Mouse (Mus musculus) embryonic facial prominence, embryonic 10.5 days (tissue): ENCODE measurements around the gene Soat1. TPM values are rescaled to one million over a fixed set of nuclear protein-coding genes. Genes with fewer than 3 reads are reported as not detected.
"Not testable (repeated sequence)": the region's sequence is repeated elsewhere in the genome, so short reads cannot be mapped to it uniquely, and the experiment has no call there.

Experiments used
- DNase-seq: peaks from one replicate; pipeline ENCODE4 v3.0.0-alpha.2; 2017; ENCODE audit warnings: low spot score
- H3K27ac ChIP-seq: fragments of 300-500 bp; sonication (generic); replicated peaks from 2 replicates; pipeline ENCODE4 v1.5.1; 2016; ENCODE audit warnings: mild to moderate bottlenecking
- H3K27me3 ChIP-seq: fragments of 300-500 bp; sonication (generic); replicated peaks from 2 replicates; pipeline ENCODE4 v1.6.1; 2016; ENCODE audit warnings: low read depth, mild to moderate bottlenecking; ENCODE audit not compliant: poor library complexity, severe bottlenecking
- H3K36me3 ChIP-seq: fragments of 300-500 bp; sonication (generic); replicated peaks from 2 replicates; pipeline ENCODE4 v1.6.1; 2016; ENCODE audit warnings: mild to moderate bottlenecking, moderate library complexity
- H3K4me1 ChIP-seq: fragments of 300-500 bp; sonication (generic); 2 replicates; pipeline ENCODE4 v1.6.1; 2016
- H3K4me3 ChIP-seq: fragments of 300-500 bp; sonication (generic); 2 replicates; pipeline ENCODE4 v1.5.1; 2016; ENCODE audit warnings: mild to moderate bottlenecking, moderate library complexity
- H3K9me3 ChIP-seq: fragments of 300-500 bp; sonication (generic); 2 replicates; pipeline ENCODE4 v1.6.1; 2016; ENCODE audit warnings: mild to moderate bottlenecking
- WGBS: fragments of 180-500 bp; shearing (Covaris S2); methylation state at CpG from one replicate; pipeline ENCODE4 v1.1.7; 2016; 5-methylcytosine and 5-hydroxymethylcytosine counted together
- polyA plus RNA-seq: library from polyadenylated mRNA; unstranded; fragments of >200 nt; fragmentation: Nextera tagmentation; extraction: Ambion mirVana; gene quantifications from 2 replicates; pipeline ENCODE4 v1.2.1, GENCODE M21; 2016

Gene Soat1
- 27.2 and 29.2 TPM in 2 replicates for polyA plus RNA-seq

DNA sequence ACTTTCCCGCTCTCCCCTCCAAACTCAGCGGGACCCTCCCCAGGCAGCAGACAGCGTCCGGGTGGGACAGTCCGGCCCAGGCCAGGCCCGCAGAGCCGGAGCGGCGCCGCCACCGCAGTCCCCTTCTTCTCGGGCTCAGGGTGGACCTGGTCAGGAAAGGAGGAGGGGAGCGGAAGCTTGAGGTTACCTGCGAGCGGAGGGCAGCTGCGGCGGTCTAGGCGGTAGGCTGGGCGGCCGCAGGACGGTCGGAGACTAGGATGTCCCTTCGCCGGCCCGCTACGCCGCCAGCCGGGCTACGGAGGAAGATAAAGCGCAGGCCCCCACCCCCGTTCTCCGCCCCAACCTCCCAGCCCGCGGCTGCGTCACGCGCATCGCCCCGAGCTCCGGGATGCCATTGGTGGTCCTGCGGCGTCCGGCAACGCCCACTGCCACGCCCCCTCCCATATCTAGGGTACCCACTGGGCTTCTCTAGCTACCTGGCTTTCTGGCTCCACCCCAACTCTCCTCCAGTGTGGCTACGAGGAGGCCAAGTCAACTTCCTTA lies at the start of gene Soat1:
Gene Soat1, minus strand, starts transcription at position 371 of the 543 bp plus-strand sequence.
- WGBS: under 1% methylated on average over 46 of the region's 46 CpGs
- Histone ChIP-seq H3K9me3 (0 out of 2 replicates have a peak, but pooled peaks cover 4% of the 10 kb centered on the region), H3K36me3 (peaks cover 10% of the 10 kb centered on the region), H3K27me3 (peaks cover 6% of the 10 kb centered on the region; the same call in 1 of the 2 replicates), H3K4me1 (peaks cover 17% of the 10 kb centered on the region), H3K27ac (peak within 1 kb of the TSS; percentile 93), H3K4me3 (peak within 1 kb of the TSS; percentile 89)
- peak; percentile 96 for DNase-seq

DNA sequence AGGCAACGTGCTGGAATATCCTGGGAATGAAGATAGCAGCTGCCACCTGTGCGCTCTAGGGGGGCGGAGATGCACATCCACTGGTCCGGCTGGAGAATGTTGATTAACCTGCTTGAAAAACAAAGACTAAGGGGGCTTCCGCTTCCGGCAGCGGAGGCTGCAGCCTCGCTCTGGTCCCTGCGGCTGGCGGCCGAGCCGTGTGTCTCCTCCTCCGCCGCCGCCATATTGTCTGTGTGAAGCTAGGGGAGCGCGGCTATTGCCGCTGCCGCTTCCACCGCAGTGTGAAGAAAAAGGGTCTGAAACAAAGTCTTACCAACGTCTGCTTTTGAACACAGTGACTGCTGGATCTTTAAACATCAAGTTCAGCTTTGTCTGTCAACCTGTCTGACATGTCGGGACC lies 49.7 kb upstream of the Soat1 start, which contains the start of gene Gm10031:
Gene Gm10031, plus strand, starts transcription at position 171 of the 400 bp plus-strand sequence.
- H3K4me1 ChIP-seq, H3K27ac ChIP-seq, H3K9me3 ChIP-seq, H3K27me3 ChIP-seq, H3K4me3 ChIP-seq, H3K36me3 ChIP-seq, DNase-seq: not testable (repeated sequence)
- WGBS: 95% methylated on average over 22 of the region's 22 CpGs

DNA sequence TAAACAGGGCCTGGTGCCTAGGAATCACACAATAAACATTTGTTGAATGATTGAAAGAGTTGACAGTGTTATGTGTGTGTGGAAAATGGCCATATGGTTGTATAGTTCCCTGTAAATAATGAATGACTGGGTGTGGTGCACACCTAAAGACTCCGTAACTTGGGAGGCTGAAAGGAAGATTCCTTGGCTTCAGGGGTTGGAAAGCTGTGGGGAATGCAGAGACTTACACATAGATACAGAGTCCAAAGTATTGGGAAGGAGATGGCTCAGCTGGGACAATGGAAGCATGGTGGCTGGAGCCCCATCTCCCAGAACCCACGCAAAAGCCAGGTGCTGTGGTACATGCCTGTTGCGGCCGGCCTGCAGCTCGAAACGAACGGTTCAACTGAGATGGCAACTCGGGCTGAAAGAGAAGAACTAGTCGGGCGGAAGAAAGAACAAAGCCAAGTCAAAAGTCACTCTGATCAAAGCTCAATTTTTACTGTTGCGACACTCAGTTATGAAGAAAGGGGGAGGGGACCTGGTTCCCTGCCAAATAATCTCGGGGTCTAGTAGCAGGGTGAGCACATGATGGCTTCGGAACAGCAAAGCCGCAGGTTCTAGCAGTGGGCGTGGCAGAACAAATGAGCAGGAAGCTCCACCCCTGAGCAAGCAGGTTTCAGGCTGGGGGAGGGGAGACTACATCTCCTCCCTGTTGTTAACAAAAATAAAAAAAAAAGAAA lies 47.8 kb upstream of the Soat1 start:
- Histone ChIP-seq H3K27me3 (no peaks in the 10 kb centered on the region), H3K9me3 (no peaks in the 10 kb centered on the region), H3K4me1 (0 out of 2 replicates have a peak, but pooled peaks cover 2% of the 10 kb centered on the region), H3K36me3 (no peaks in the 10 kb centered on the region), H3K27ac (no peak overlapping the region), H3K4me3 (no peak overlapping the region)
- 77% methylated on average over 15 of the region's 15 CpGs for WGBS
- DNase-seq: no peak

DNA sequence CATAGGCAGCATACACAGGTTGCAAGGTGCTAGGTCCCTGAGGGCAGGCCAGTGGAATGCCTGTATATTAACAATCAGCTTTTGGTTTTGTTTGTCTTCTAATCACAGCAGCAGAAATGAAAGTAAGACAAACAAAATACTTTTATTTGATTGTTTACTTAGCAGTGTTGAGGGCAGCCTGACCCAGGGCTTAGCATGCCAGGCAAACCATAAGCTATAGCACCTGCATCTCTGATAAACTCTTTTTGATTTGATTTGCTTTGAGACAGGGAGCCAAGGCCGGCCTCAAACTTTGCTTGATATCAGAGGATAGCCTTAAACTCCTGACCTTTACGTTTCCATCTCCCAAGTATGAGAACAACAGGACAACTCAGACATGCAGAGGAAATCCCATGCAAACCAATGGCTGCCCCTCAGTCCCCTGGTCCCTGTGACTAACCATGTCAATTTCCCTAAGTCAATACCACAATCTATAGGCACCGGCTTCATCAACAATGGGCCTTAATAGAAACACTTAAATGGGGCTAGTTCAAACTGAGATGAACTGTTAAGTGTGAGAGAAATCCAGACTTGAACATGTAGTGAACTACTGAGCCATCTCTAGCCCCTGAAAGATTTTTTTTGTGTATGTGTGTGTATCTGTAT lies 46.1 kb upstream of the Soat1 start:
- Histone ChIP-seq H3K4me1 (0 out of 2 replicates have a peak, but pooled peaks cover 2% of the 10 kb centered on the region), H3K27ac (no peak overlapping the region), H3K9me3 (no peaks in the 10 kb centered on the region), H3K4me3 (no peak overlapping the region), H3K27me3 (no peaks in the 10 kb centered on the region), H3K36me3 (no peaks in the 10 kb centered on the region)
- no peak for DNase-seq
- WGBS: 85% methylated on average over 3 of the region's 3 CpGs

DNA sequence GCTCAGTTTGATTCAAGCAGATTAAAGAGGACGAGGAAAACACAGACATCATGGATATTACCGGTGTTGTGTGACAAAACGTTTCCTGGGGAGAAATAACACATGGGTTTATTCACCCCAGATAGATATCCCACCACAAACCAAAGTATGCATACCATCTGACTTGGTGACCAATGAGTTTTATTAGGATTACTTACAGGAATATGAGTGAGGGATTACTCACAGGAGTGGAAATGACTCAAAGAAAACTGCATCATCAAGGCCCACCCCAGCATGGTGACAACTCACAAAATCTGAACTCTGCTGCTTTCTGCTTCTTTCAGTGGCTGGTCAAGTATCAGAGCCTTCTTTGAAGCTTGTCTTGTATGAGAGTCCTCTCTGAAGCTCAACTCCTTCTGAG lies 33.6 kb upstream of the Soat1 start:
- Histone ChIP-seq H3K9me3 (no peaks in the 10 kb centered on the region), H3K27me3 (no peaks in the 10 kb centered on the region), H3K4me1 (no peaks in the 10 kb centered on the region), H3K27ac (no peak overlapping the region), H3K4me3 (no peak overlapping the region), H3K36me3 (no peaks in the 10 kb centered on the region)
- 86% methylated on average over 3 of the region's 3 CpGs for WGBS
- no peak for DNase-seq

DNA sequence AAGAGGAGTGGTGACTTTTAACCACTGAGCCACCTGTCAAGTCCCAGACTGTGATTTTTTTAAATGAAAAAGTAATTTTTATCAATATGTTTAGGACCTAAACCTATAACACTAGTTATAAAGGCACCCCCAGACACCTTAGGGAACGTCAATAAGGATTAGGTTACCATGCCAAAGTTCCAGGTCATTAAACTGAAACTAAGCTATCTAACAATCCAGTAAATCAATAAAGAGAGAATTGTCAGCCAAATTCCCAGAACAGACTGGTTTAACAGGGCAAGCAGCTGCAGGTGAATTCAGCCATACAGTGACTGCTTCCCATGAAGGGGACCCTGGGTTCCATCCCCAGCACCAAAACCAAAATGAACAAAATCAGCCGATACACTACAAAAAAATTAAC lies 31.8 kb upstream of the Soat1 start:
- H3K36me3 ChIP-seq: no peaks in the 10 kb centered on the region
- H3K27me3 ChIP-seq: no peaks in the 10 kb centered on the region
- DNase-seq: no peak
- no peak overlapping the region for H3K27ac ChIP-seq
- no peaks in the 10 kb centered on the region for H3K4me1 ChIP-seq
- no peak overlapping the region for H3K4me3 ChIP-seq
- 86% methylated on average over 2 of the region's 2 CpGs for WGBS
- H3K9me3 ChIP-seq: no peaks in the 10 kb centered on the region

DNA sequence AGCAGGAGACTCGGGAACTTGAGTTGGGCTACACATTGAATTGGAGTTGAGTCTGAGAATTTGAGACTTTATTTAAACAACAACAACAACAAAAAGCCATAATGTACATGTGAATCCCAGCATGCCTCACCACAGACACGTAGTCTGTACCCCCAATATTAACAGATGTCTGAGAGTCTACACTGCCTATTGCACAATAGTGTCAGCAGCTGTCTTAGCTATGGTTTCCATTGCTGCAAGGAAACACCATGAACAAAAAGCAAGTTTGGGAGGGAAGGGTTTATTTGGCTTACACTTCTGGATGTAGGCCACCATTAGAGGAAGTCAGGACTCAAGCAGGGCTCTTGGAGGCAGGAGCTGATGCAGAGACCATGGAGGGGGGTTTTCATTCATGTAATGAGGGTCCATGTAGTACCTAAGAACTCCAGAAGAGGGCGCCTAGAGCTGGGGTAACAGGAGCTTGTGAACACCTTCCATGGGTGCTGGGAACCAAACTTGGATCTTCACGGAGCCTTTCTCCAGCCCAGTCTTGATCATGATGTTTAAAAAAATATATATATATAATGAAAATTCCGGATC lies 30.9 kb upstream of the Soat1 start:
- no peaks in the 10 kb centered on the region for H3K4me1 ChIP-seq
- 77% methylated on average over 5 of the region's 5 CpGs for WGBS

DNA sequence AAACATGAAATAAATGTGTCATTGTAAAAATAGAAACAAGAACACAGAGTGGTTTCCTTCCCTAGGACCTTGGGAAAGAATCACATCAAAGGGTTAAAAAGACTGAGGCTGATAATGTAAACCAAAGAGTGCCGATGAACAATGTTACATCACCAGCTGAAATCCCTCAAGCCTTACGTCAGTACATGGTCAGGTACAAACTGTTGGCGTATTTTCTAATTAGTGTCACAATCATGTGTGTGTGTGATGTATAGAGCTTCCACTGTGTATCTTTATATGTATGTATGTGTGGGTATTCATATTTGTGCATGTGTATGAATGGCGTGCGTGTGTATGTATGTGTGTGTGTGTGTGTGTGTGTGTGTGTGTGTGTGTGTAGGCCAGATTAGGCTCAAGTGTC lies 22.8 kb upstream of the Soat1 start:
- WGBS: 72% methylated on average over 5 of the region's 5 CpGs
- DNase-seq: no peak
- H3K27ac ChIP-seq: no peak overlapping the region
- no peaks in the 10 kb centered on the region for H3K36me3 ChIP-seq
- H3K4me1 ChIP-seq: peaks cover 8% of the 10 kb centered on the region
- H3K27me3 ChIP-seq: no peaks in the 10 kb centered on the region
- H3K9me3 ChIP-seq: no peaks in the 10 kb centered on the region
- no peak overlapping the region for H3K4me3 ChIP-seq

More for the DNA sequence above, 30.9 kb upstream of the Soat1 start:
- no peaks in the 10 kb centered on the region for H3K36me3 ChIP-seq
- H3K4me3 ChIP-seq: no peak overlapping the region
- no peak for DNase-seq
- H3K27me3 ChIP-seq: no peaks in the 10 kb centered on the region
- H3K9me3 ChIP-seq: no peaks in the 10 kb centered on the region
- no peak overlapping the region for H3K27ac ChIP-seq

DNA sequence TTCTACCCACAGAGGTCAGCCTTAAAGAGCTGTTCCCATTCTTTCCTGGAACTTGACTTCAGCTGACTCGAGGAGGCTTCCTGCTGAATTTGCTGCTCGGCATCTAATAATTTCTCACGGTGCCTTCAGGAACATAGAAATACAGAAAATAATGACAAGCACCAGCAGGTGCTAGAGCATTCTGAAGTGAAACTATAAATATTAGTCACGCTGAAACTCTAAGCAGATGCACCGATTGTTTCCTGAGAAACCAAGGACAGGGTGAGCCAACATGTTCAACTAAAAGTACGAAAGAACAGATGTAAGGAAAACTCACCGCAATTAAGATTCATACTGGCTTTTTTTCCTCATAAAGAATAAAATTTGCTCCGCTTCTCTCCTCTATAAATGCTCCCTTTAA lies 20.9 kb upstream of the Soat1 start:
- H3K9me3 ChIP-seq: no peaks in the 10 kb centered on the region
- WGBS: 87% methylated on average over 8 of the region's 8 CpGs
- H3K36me3 ChIP-seq: no peaks in the 10 kb centered on the region
- no peak for DNase-seq
- H3K4me1 ChIP-seq: peaks cover 8% of the 10 kb centered on the region
- H3K27me3 ChIP-seq: no peaks in the 10 kb centered on the region
- no peak overlapping the region for H3K27ac ChIP-seq
- no peak overlapping the region for H3K4me3 ChIP-seq

DNA sequence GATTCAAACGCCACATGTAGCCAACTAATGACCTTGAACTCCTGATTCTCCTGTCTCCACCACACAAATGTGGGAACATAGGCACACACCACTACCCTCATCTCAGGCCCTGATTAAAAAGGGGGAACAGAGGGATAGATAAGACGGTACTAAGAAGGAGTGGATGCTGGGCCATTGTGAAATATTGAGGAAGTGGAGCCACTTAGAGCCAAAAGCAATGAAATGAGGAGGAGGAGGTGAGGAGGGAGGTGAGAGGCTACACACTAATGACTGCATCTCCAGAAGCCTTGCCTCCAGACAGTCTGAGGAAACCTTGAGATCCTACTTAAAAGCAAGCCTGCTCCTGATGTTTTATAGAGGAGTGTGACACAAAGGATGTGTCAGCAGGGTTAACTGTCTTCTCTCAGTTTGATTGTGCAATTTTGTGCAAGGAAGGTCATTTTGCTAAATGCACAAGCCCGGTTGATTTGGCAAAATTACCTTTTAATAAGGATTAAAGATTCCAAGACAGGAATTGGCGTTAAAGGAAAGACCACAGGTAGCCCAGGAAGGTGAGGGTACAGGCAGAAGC lies 17.2 kb upstream of the Soat1 start:
- Histone ChIP-seq H3K9me3 (no peaks in the 10 kb centered on the region), H3K27me3 (no peaks in the 10 kb centered on the region), H3K27ac (no peak overlapping the region), H3K36me3 (no peaks in the 10 kb centered on the region), H3K4me3 (no peak overlapping the region), H3K4me1 (peaks cover 4% of the 10 kb centered on the region)
- DNase-seq: no peak
- WGBS: 86% methylated on average over 4 of the region's 4 CpGs

DNA sequence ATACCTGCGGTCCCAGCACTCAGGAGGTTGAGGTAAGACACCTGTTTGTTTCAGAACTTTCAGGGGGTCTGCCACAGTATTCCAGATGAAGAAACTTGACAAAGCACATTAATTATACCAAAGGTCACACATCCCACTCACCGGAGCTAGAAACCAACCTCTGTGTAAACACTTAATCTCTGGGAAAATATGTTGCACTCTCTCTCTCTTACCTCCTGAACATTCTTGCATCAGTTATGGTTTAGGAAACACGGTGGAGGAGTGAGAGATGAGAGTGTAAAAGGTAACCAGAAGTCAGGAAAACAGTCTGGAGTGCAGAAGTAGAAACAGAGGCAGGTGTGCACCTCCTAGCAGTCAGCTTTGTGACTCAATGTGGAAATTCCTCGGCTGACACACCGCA lies 13.9 kb upstream of the Soat1 start:
- H3K36me3 ChIP-seq: no peaks in the 10 kb centered on the region

DNA sequence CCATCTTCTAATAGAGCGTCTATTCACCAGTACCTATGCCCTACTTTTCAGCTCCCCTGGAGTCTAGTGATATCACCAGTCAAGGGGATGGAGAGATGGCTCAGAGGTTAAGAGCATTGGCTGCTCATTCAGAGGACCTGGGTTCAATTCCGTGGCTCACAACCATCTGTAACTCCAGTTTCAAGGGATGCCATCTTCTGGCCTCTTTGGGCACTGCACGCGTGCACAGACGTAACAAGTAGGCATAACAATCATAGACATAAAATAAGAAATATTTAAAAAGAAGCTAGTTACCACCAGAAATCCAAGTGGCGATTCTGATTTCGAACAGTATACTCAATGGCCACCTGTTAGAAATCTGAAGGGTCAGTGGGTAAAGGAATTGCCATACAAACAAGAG lies 13.4 kb upstream of the Soat1 start:
- H3K27me3 ChIP-seq: no peaks in the 10 kb centered on the region
- DNase-seq: no peak
- H3K36me3 ChIP-seq: no peaks in the 10 kb centered on the region
- H3K4me1 ChIP-seq: no peaks in the 10 kb centered on the region
- 95% methylated on average over 7 of the region's 7 CpGs for WGBS
- no peak overlapping the region for H3K27ac ChIP-seq
- H3K9me3 ChIP-seq: no peaks in the 10 kb centered on the region
- no peak overlapping the region for H3K4me3 ChIP-seq

More for the DNA sequence above, 13.9 kb upstream of the Soat1 start:
- H3K4me1 ChIP-seq: no peaks in the 10 kb centered on the region
- no peak overlapping the region for H3K4me3 ChIP-seq
- no peak overlapping the region for H3K27ac ChIP-seq
- no peaks in the 10 kb centered on the region for H3K9me3 ChIP-seq
- no peaks in the 10 kb centered on the region for H3K27me3 ChIP-seq
- no peak for DNase-seq
- 85% methylated on average over 5 of the region's 5 CpGs for WGBS
